Mouse (Mus musculus): ENCODE measurements around the gene Ifit2.

- TF ChIP-seq CTCF (IDR thresholded peaks at IDR 0.05 in 2 of 3, conservative IDR thresholded peaks at IDR 0.05 in 1 of 3; ENCODE audit: control insufficient read depth in 1 of 3, insufficient read depth in 1 of 3, low read depth in 2 of 3, low read length in 3 of 3, poor library complexity in 1 of 3, severe bottlenecking in 1 of 3): no peak
- peak; percentile 79 for TF ChIP-seq TBP (IDR thresholded peaks at IDR 0.05; ENCODE audit: low read depth, low read length)
- no peak for TF ChIP-seq HCFC1 (IDR thresholded peaks at IDR 0.05; ENCODE audit: low read depth, low read length)
- TF ChIP-seq POLR2AphosphoS2 (IDR thresholded peaks at IDR 0.05; ENCODE audit: low read length): no peak
- no peak for TF ChIP-seq EP300 (IDR thresholded peaks at IDR 0.05; ENCODE audit: low read depth in 1 of 2, low read length in 2 of 2)
- TF ChIP-seq BHLHE40 (IDR thresholded peaks at IDR 0.05; ENCODE audit: borderline replicate concordance, low read depth, low read length): no peak
- TF ChIP-seq MAX (IDR thresholded peaks at IDR 0.05; ENCODE audit: low read length): no peak
- no peak for TF ChIP-seq POLR2A (IDR thresholded peaks at IDR 0.05; ENCODE audit: control insufficient read depth in 1 of 2, insufficient read depth in 1 of 2, low read depth in 1 of 2, low read length in 2 of 2, poor library complexity in 1 of 2)
- TF ChIP-seq NRF1 (IDR thresholded peaks at IDR 0.05; ENCODE audit: insufficient read depth, low read depth, low read length, poor library complexity, severe bottlenecking): no peak
Measured at GRCm38 (mm10) chr19:34605472-34605871, 55.0 kb downstream of the Ifit2 start.

Data from MEL (cell line).